Mouse (Mus musculus): ENCODE results near the gene Gipc1. TPM values are rescaled to one million over a fixed set of nuclear protein-coding genes. Genes with fewer than 3 reads are reported as not detected.

The Gipc1 gene
- polyA plus RNA-seq (2015; fragmentation: Nextera tagmentation; extraction: Ambion mirVana), result 220 and 221 TPM in 2 replicates

- Histone ChIP-seq H3K9ac (peak within 1 kb of the TSS; percentile 73), H3K27ac (peak within 1 kb of the TSS; percentile 85), H3K9me3 (replicated peaks) (no peaks in the 10 kb centered on the region), H3K36me3 (peaks cover 16% of the 10 kb centered on the region), H3K4me2 (peak within 1 kb of the TSS; percentile 89), H3K27me3 (no peaks in the 10 kb centered on the region), H3K4me1 (peaks cover 42% of the 10 kb centered on the region), H3K4me3 (replicated peaks) (peak within 1 kb of the TSS; percentile 76)
- ATAC-seq (replicated peaks; ENCODE audit: low FRiP score), result peak; percentile 96
- 4% methylated on average over 50 of the region's 50 CpGs for WGBS
Measured at GRCm38 (mm10) chr8:83652030-83652743, at the start of gene Gipc1. Gene Gipc1 (plus strand): TSS chr8:83652677.

- no peaks in the 10 kb centered on the region for H3K9me3 ChIP-seq (replicated peaks)
- no peaks in the 10 kb centered on the region for H3K27me3 ChIP-seq
- H3K9ac ChIP-seq, result peak within 1 kb of the TSS; percentile 78
- H3K4me3 ChIP-seq (replicated peaks), result peak within 1 kb of the TSS; percentile 78
- H3K27ac ChIP-seq, result peak within 1 kb of the TSS; percentile 98
- peak within 1 kb of the TSS; percentile 73 for H3K4me2 ChIP-seq
- WGBS, result under 1% methylated on average over 68 of the region's 69 CpGs
- ATAC-seq (replicated peaks; ENCODE audit: low FRiP score), result peak; percentile 96
- peaks cover 30% of the 10 kb centered on the region for H3K36me3 ChIP-seq
- peaks cover 26% of the 10 kb centered on the region for H3K4me1 ChIP-seq
Measured at GRCm38 (mm10) chr8:83607661-83608397, 44.6 kb upstream of the Gipc1 start, which contains the start of the genes Tecr and Dnajb1. Gene Tecr (minus strand): TSS chr8:83607971. Gene Dnajb1 (plus strand): TSS chr8:83608193.

GRCm38 (mm10) chr8:83608398-83608829 is 44.1 kb upstream of the Gipc1 start:
- H3K9me3 ChIP-seq (replicated peaks), result no peaks in the 10 kb centered on the region

GRCm38 (mm10) chr8:83609086-83609485 is 43.4 kb upstream of the Gipc1 start:
- peak overlapping the region; percentile 98 for H3K27ac ChIP-seq
- no peaks in the 10 kb centered on the region for H3K9me3 ChIP-seq (replicated peaks)
- peaks cover 43% of the 10 kb centered on the region for H3K36me3 ChIP-seq
- WGBS, result 21% methylated on average over 9 of the region's 9 CpGs
- H3K4me2 ChIP-seq, result peak overlapping the region; percentile 73
- no peak for ATAC-seq (replicated peaks; ENCODE audit: low FRiP score)
- peak overlapping the region; percentile 78 for H3K4me3 ChIP-seq (replicated peaks)
- peaks cover 26% of the 10 kb centered on the region for H3K4me1 ChIP-seq
- no peaks in the 10 kb centered on the region for H3K27me3 ChIP-seq
- peak overlapping the region; percentile 78 for H3K9ac ChIP-seq

More at GRCm38 (mm10) chr8:83608398-83608829, 44.1 kb upstream of the Gipc1 start:
- Histone ChIP-seq H3K4me2 (peak overlapping the region; percentile 73), H3K36me3 (peaks cover 36% of the 10 kb centered on the region), H3K27ac (peak overlapping the region; percentile 98), H3K4me1 (peaks cover 26% of the 10 kb centered on the region), H3K9ac (peak overlapping the region; percentile 78), H3K27me3 (no peaks in the 10 kb centered on the region), H3K4me3 (replicated peaks) (peak overlapping the region; percentile 78)
- peak; percentile 84 for ATAC-seq (replicated peaks; ENCODE audit: low FRiP score)
- 1% methylated on average over 51 of the region's 51 CpGs for WGBS

- Histone ChIP-seq H3K9me3 (replicated peaks) (no peaks in the 10 kb centered on the region), H3K9ac (peak overlapping the region; percentile 78), H3K27me3 (no peaks in the 10 kb centered on the region), H3K4me1 (peaks cover 26% of the 10 kb centered on the region), H3K4me2 (peak overlapping the region; percentile 73), H3K27ac (no peak overlapping the region), H3K4me3 (replicated peaks) (peak overlapping the region; percentile 78), H3K36me3 (peaks cover 47% of the 10 kb centered on the region)
- WGBS, result 91% methylated on average over 10 of the region's 10 CpGs
- ATAC-seq (replicated peaks; ENCODE audit: low FRiP score), result no peak
Measured at GRCm38 (mm10) chr8:83609547-83610180, 42.8 kb upstream of the Gipc1 start.

GRCm38 (mm10) chr8:83611921-83612320 is 40.6 kb upstream of the Gipc1 start:
- no peaks in the 10 kb centered on the region for H3K9me3 ChIP-seq (replicated peaks)
- no peak overlapping the region for H3K4me2 ChIP-seq
- peaks cover 24% of the 10 kb centered on the region for H3K4me1 ChIP-seq
- H3K27me3 ChIP-seq, result no peaks in the 10 kb centered on the region
- H3K9ac ChIP-seq, result no peak overlapping the region
- no peak for ATAC-seq (replicated peaks; ENCODE audit: low FRiP score)
- over 99% methylated on average over 4 of the region's 4 CpGs for WGBS
- peaks cover 47% of the 10 kb centered on the region for H3K36me3 ChIP-seq
- H3K27ac ChIP-seq, result no peak overlapping the region
- no peak overlapping the region for H3K4me3 ChIP-seq (replicated peaks)

- H3K9me3 ChIP-seq (replicated peaks), result no peaks in the 10 kb centered on the region
- no peak overlapping the region for H3K9ac ChIP-seq
- no peak for ATAC-seq (replicated peaks; ENCODE audit: low FRiP score)
- H3K36me3 ChIP-seq, result peaks cover 47% of the 10 kb centered on the region
- no peaks in the 10 kb centered on the region for H3K27me3 ChIP-seq
- no peak overlapping the region for H3K4me3 ChIP-seq (replicated peaks)
- peaks cover 19% of the 10 kb centered on the region for H3K4me1 ChIP-seq
- H3K4me2 ChIP-seq, result no peak overlapping the region
- WGBS, result 93% methylated on average over 4 of the region's 4 CpGs
- no peak overlapping the region for H3K27ac ChIP-seq
Measured at GRCm38 (mm10) chr8:83613695-83614094, 38.8 kb upstream of the Gipc1 start.

- no peak for ATAC-seq (replicated peaks; ENCODE audit: low FRiP score)
- no peaks in the 10 kb centered on the region for H3K27me3 ChIP-seq
- no peaks in the 10 kb centered on the region for H3K4me1 ChIP-seq
- peaks cover 28% of the 10 kb centered on the region for H3K36me3 ChIP-seq
- H3K9me3 ChIP-seq (replicated peaks), result no peaks in the 10 kb centered on the region
- no peak overlapping the region for H3K27ac ChIP-seq
- H3K4me2 ChIP-seq, result no peak overlapping the region
- no peak overlapping the region for H3K4me3 ChIP-seq (replicated peaks)
- H3K9ac ChIP-seq, result no peak overlapping the region
Measured at GRCm38 (mm10) chr8:83616625-83617024, 35.9 kb upstream of the Gipc1 start.

- peaks cover 24% of the 10 kb centered on the region for H3K36me3 ChIP-seq
- H3K4me3 ChIP-seq (replicated peaks), result no peak overlapping the region
- H3K9ac ChIP-seq, result no peak overlapping the region
- ATAC-seq (replicated peaks; ENCODE audit: low FRiP score), result no peak
- H3K4me1 ChIP-seq, result peaks cover 2% of the 10 kb centered on the region
- no peaks in the 10 kb centered on the region for H3K27me3 ChIP-seq
- no peak overlapping the region for H3K27ac ChIP-seq
- 85% methylated on average over 2 of the region's 2 CpGs for WGBS
- H3K4me2 ChIP-seq, result no peak overlapping the region
- H3K9me3 ChIP-seq (replicated peaks), result no peaks in the 10 kb centered on the region
Measured at GRCm38 (mm10) chr8:83617111-83617510, 35.4 kb upstream of the Gipc1 start.

GRCm38 (mm10) chr8:83618566-83618965 is 33.9 kb upstream of the Gipc1 start:
- Histone ChIP-seq H3K27ac (no peak overlapping the region), H3K9ac (no peak overlapping the region), H3K36me3 (peaks cover 9% of the 10 kb centered on the region), H3K4me3 (replicated peaks) (no peak overlapping the region), H3K4me2 (no peak overlapping the region), H3K9me3 (replicated peaks) (no peaks in the 10 kb centered on the region), H3K4me1 (peaks cover 7% of the 10 kb centered on the region), H3K27me3 (no peaks in the 10 kb centered on the region)
- whole genome bisulfite sequencing, result 96% methylated on average over 2 of the region's 2 CpGs
- no peak for ATAC-seq (replicated peaks; ENCODE audit: low FRiP score)

GRCm38 (mm10) chr8:83619568-83620285 is 32.8 kb upstream of the Gipc1 start:
- no peak for ATAC-seq (replicated peaks; ENCODE audit: low FRiP score)
- Histone ChIP-seq H3K4me2 (no peak overlapping the region), H3K9ac (no peak overlapping the region), H3K36me3 (no peaks in the 10 kb centered on the region), H3K27me3 (no peaks in the 10 kb centered on the region), H3K4me1 (peaks cover 7% of the 10 kb centered on the region), H3K9me3 (replicated peaks) (no peaks in the 10 kb centered on the region), H3K27ac (no peak overlapping the region), H3K4me3 (replicated peaks) (no peak overlapping the region)
- WGBS, result 85% methylated on average over 9 of the region's 9 CpGs

All from kidney, embryonic 15.5 days (tissue).